Mouse (Mus musculus) testis, postnatal 14 days (tissue): ENCODE measurements around the gene Olfr412.

Source experiments
- DNase-seq: peaks from one replicate; pipeline ENCODE4 v3.0.0; 2021; ENCODE audit warnings: low spot score

The Olfr412 gene

GRCm38 (mm10) chr11:74413449-74413972 is 51.6 kb downstream of the Olfr412 start:
- no peak for DNase-seq

GRCm38 (mm10) chr11:74414112-74414511 is 52.2 kb downstream of the Olfr412 start:
- DNase-seq: no peak

GRCm38 (mm10) chr11:74415736-74416135 is 53.9 kb downstream of the Olfr412 start:
- no peak for DNase-seq
